Mouse (Mus musculus) embryonic facial prominence, embryonic 14.5 days (tissue): ENCODE results near the gene Nuak1. TPM values are rescaled to one million over a fixed set of nuclear protein-coding genes. Genes with fewer than 3 reads are reported as not detected.

Source experiments
- ATAC-seq: fragments of 200-750 bp; cut with Nextera tagmentation; 2 replicates; pipeline ENCODE4 v1.8.0; 2017; ENCODE audit warnings: low read depth, moderate number of reproducible peaks, moderate TSS enrichment
- DNase-seq: peaks from one replicate; pipeline ENCODE4 v3.0.0-alpha.2; 2015; ENCODE audit warnings: low spot score
- H3K27ac ChIP-seq: fragments of 300-500 bp; sonication (generic); replicated peaks from 2 replicates; pipeline ENCODE4 v1.5.1; 2014; ENCODE audit warnings: low read depth, mild to moderate bottlenecking, low read length, moderate library complexity
- H3K27me3 ChIP-seq: fragments of 300-500 bp; sonication (generic); replicated peaks from 2 replicates; pipeline ENCODE4 v1.6.1; 2014; ENCODE audit warnings: low read length; ENCODE audit not compliant: control insufficient read depth, insufficient read depth
- H3K36me3 ChIP-seq: fragments of 300-500 bp; sonication (generic); 2 replicates; pipeline ENCODE4 v1.6.1; 2014; ENCODE audit warnings: low read length, mixed read lengths; ENCODE audit not compliant: control insufficient read depth, insufficient read depth
- H3K4me1 ChIP-seq: fragments of 300-500 bp; sonication (generic); 2 replicates; pipeline ENCODE4 v1.6.1; 2014; ENCODE audit warnings: antibody characterized with exemption, low read length; ENCODE audit not compliant: control insufficient read depth, insufficient read depth
- H3K4me2 ChIP-seq: fragments of 300-500 bp; sonication (generic); 2 replicates; pipeline ENCODE4 v1.6.1; 2014; ENCODE audit warnings: low read depth, mild to moderate bottlenecking, low read length, moderate library complexity, mixed read lengths
- H3K4me3 ChIP-seq: fragments of 300-500 bp; sonication (generic); 2 replicates; pipeline ENCODE4 v1.5.1; 2014; ENCODE audit warnings: low read depth, mild to moderate bottlenecking, low read length
- H3K9ac ChIP-seq: fragments of 300-500 bp; sonication (generic); 2 replicates; pipeline ENCODE4 v1.6.1; 2014; ENCODE audit warnings: low read depth, mild to moderate bottlenecking, low read length, moderate library complexity, mixed read lengths
- H3K9me3 ChIP-seq: fragments of 300-500 bp; sonication (generic); 2 replicates; pipeline ENCODE4 v1.6.1; 2016; ENCODE audit warnings: low read length; ENCODE audit not compliant: control insufficient read depth
- WGBS: fragments of 180-500 bp; shearing (Covaris S2); extraction: QIAGEN DNeasy Blood & Tissue Kit; methylation state at CpG from one replicate; pipeline ENCODE4 v1.1.7; 2014; 5-methylcytosine and 5-hydroxymethylcytosine counted together
- polyA plus RNA-seq: library from polyadenylated mRNA; unstranded; fragments of >200 nt; fragmentation: Nextera tagmentation; extraction: Ambion mirVana; gene quantifications from 2 replicates; pipeline ENCODE4 v1.2.1, GENCODE M21; 2014

Nuak1 gene
- polyA plus RNA-seq, 1 experiment from 2014 or later = 3.7 TPM

- H3K4me3 ChIP-seq = peak overlapping the region; percentile 91
- no peaks in the 10 kb centered on the region for H3K36me3 ChIP-seq
- peak; percentile 0; the same call in 1 of the 2 replicates for ATAC-seq
- H3K9ac ChIP-seq = peak overlapping the region; percentile 99
- WGBS = 0% methylated on average over 7 of the region's 7 CpGs
- H3K9me3 ChIP-seq = no peaks in the 10 kb centered on the region
- H3K27ac ChIP-seq = peak overlapping the region; percentile 98
- DNase-seq = no peak
- no peaks in the 10 kb centered on the region for H3K27me3 ChIP-seq
- H3K4me1 ChIP-seq = peaks cover 23% of the 10 kb centered on the region
- H3K4me2 ChIP-seq = peak overlapping the region; percentile 74
Measured at GRCm38 (mm10) chr10:84441434-84441785, 1.0 kb upstream of the Nuak1 start.

GRCm38 (mm10) chr10:84440181-84440540 lies 236 bp downstream of the Nuak1 start:
- H3K36me3 ChIP-seq = no peaks in the 10 kb centered on the region
- H3K9ac ChIP-seq = peak overlapping the region; percentile 99
- H3K4me2 ChIP-seq = peak overlapping the region; percentile 74
- 0% methylated on average over 20 of the region's 32 CpGs for WGBS
- peak overlapping the region; percentile 98 for H3K27ac ChIP-seq
- peak overlapping the region; percentile 91 for H3K4me3 ChIP-seq
- ATAC-seq (peak; percentile 19; the same call in 1 of the 2 replicates), DNase-seq (no peak)
- H3K9me3 ChIP-seq = no peaks in the 10 kb centered on the region
- peaks cover 32% of the 10 kb centered on the region for H3K4me1 ChIP-seq
- no peaks in the 10 kb centered on the region for H3K27me3 ChIP-seq

DNA sequence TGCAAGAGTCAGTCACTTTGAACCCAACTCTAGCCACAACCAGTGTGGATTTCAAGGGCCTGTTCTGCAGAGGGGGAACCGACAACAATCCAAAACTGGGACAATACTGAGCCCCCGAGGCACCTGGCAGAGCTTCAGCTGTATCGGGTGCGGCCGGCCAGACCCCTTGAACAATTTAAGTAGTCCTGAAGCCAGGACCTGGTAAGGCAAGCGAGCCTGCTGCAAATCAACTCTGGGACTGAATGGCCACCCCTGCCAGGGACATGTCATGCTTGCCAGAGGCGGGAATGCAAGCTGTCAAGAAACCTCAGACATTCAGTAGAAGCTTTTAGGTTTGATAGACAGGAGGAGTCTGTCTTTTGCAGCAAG lies 1.2 kb downstream of the Nuak1 start:
- H3K4me2 ChIP-seq = peak overlapping the region; percentile 74
- H3K27me3 ChIP-seq = no peaks in the 10 kb centered on the region
- H3K4me3 ChIP-seq = peak overlapping the region; percentile 91
- peak overlapping the region; percentile 34; the same call in 1 of the 2 replicates for H3K27ac ChIP-seq
- ATAC-seq (no peak), DNase-seq (no peak)
- H3K9me3 ChIP-seq = no peaks in the 10 kb centered on the region
- H3K9ac ChIP-seq = peak overlapping the region; percentile 99
- H3K4me1 ChIP-seq = peaks cover 32% of the 10 kb centered on the region
- H3K36me3 ChIP-seq = no peaks in the 10 kb centered on the region
- WGBS = 12% methylated on average over 7 of the region's 7 CpGs

DNA sequence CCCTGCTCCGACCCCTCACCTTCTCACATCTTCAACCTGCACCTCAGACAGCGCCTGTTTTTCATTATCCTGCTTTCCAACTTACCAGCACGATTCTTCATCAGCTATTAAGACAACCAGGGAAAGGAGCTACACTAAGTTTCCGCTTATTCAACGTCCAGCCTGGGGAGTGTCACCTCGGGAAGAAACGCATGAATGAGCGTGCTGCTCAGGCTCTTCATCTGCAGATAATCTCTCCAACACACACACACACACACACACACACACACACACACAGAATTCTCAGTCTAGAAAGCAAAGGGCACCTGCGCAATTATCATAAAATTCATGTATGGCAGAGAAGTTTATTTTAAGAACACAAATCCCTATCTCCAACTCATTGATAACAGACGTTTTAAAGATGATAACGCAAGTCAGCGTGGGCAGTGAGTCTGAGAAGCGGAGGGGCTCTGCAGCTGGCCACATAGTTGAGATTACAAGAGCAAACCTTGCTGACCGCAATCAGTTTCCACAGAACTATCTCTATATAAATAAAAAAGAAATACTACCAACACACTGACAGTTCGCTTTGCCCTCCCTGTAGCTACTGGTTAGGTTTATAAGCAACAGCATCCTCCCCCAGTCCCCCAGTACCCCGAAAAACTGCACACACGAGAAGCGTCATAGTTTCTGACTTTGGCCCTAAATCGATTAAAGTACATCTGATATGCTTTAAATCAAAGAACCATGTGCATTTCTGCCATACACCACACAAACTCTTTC lies 1.8 kb downstream of the Nuak1 start:
- WGBS = 30% methylated on average over 19 of the region's 19 CpGs
- peak overlapping the region; percentile 56 for H3K27ac ChIP-seq
- H3K27me3 ChIP-seq = no peaks in the 10 kb centered on the region
- 0 out of 2 replicates have a peak, but pooled peaks cover 1% of the 10 kb centered on the region for H3K36me3 ChIP-seq
- peak overlapping the region; percentile 99 for H3K9ac ChIP-seq
- DNase-seq = no peak
- peak overlapping the region; percentile 74 for H3K4me2 ChIP-seq
- ATAC-seq = no peak
- H3K4me3 ChIP-seq = peak overlapping the region; percentile 91
- peaks cover 32% of the 10 kb centered on the region for H3K4me1 ChIP-seq
- H3K9me3 ChIP-seq = no peaks in the 10 kb centered on the region

- Histone ChIP-seq H3K4me3 (peak overlapping the region; percentile 91), H3K4me2 (peak overlapping the region; percentile 74), H3K36me3 (peaks cover 7% of the 10 kb centered on the region; the same call in 1 of the 2 replicates), H3K27ac (peak overlapping the region; percentile 56; the same call in 1 of the 2 replicates), H3K9me3 (no peaks in the 10 kb centered on the region), H3K4me1 (peaks cover 32% of the 10 kb centered on the region), H3K27me3 (no peaks in the 10 kb centered on the region), H3K9ac (peak overlapping the region; percentile 99)
- WGBS = under 1% methylated on average over 7 of the region's 7 CpGs
- ATAC-seq = peak; percentile 53
- DNase-seq = peak; percentile 96
Measured at GRCm38 (mm10) chr10:84438049-84438422, 2.4 kb downstream of the Nuak1 start.

- DNase-seq = peak; percentile 55
- peak overlapping the region; percentile 25 for H3K4me3 ChIP-seq
- no peaks in the 10 kb centered on the region for H3K27me3 ChIP-seq
- no peaks in the 10 kb centered on the region for H3K9me3 ChIP-seq
- WGBS = 38% methylated on average over 14 of the region's 14 CpGs
- no peak for ATAC-seq
- H3K36me3 ChIP-seq = peaks cover 12% of the 10 kb centered on the region; the same call in 1 of the 2 replicates
- H3K4me1 ChIP-seq = peaks cover 31% of the 10 kb centered on the region
- peak overlapping the region; percentile 74 for H3K4me2 ChIP-seq
- H3K27ac ChIP-seq = no peak overlapping the region
- peak overlapping the region; percentile 31; the same call in 1 of the 2 replicates for H3K9ac ChIP-seq
Measured at GRCm38 (mm10) chr10:84437166-84438048, 3.0 kb downstream of the Nuak1 start.

GRCm38 (mm10) chr10:84435930-84436329 lies 4.5 kb downstream of the Nuak1 start:
- DNase-seq (no peak), ATAC-seq (no peak)
- no peak overlapping the region for H3K27ac ChIP-seq
- no peaks in the 10 kb centered on the region for H3K9me3 ChIP-seq
- H3K9ac ChIP-seq = peak overlapping the region; percentile 9; the same call in 1 of the 2 replicates
- peaks cover 23% of the 10 kb centered on the region for H3K36me3 ChIP-seq
- H3K27me3 ChIP-seq = no peaks in the 10 kb centered on the region
- H3K4me3 ChIP-seq = no peak overlapping the region
- 0 out of 2 replicates have a peak overlapping the region, but pooled peaks have one; percentile 14 for H3K4me2 ChIP-seq
- H3K4me1 ChIP-seq = peaks cover 22% of the 10 kb centered on the region
- 26% methylated on average over 11 of the region's 11 CpGs for WGBS

- Histone ChIP-seq H3K4me1 (peaks cover 24% of the 10 kb centered on the region), H3K27ac (no peak overlapping the region), H3K4me2 (peak overlapping the region; percentile 22; the same call in 1 of the 2 replicates), H3K4me3 (no peak overlapping the region), H3K27me3 (no peaks in the 10 kb centered on the region), H3K36me3 (peaks cover 29% of the 10 kb centered on the region), H3K9me3 (0 out of 2 replicates have a peak, but pooled peaks cover 6% of the 10 kb centered on the region), H3K9ac (no peak overlapping the region)
- DNase-seq = peak; percentile 68
- ATAC-seq = no peak
- 57% methylated on average over 21 of the region's 21 CpGs for WGBS
Measured at GRCm38 (mm10) chr10:84433193-84433801, 7.1 kb downstream of the Nuak1 start.
